Mouse (Mus musculus): Measurements from ENCODE around the gene 1520401A03Rik. TPM values are rescaled to one million over a fixed set of nuclear protein-coding genes. Genes with fewer than 3 reads are reported as not detected.

1520401A03Rik gene
- total and polyA plus RNA-seq, 3 experiments = 0.08 TPM; not detected in 2

GRCm38 (mm10) chr17:23682092-23682491 lies 40.5 kb downstream of the 1520401A03Rik start:
- no peak for TF ChIP-seq RAD21 (IDR thresholded peaks at IDR 0.05; ENCODE audit: low read depth, low read length)
- TF ChIP-seq UBTF (IDR thresholded peaks at IDR 0.05; ENCODE audit: low read depth, low read length) = no peak
- TF ChIP-seq TBP (conservative IDR thresholded peaks at IDR 0.05; ENCODE audit: low read depth, low read length) = no peak
- no peak for TF ChIP-seq ELF1 (IDR thresholded peaks at IDR 0.05; ENCODE audit: low read depth, low read length)
- no peak for TF ChIP-seq KAT2A (IDR thresholded peaks at IDR 0.05; ENCODE audit: insufficient replicate concordance, low read length)
- TF ChIP-seq POLR2AphosphoS2 (IDR thresholded peaks at IDR 0.05; ENCODE audit: low read depth, low read length) = no peak
- no peak for TF ChIP-seq SIN3A (IDR thresholded peaks at IDR 0.05; ENCODE audit: low read length)
- no peak for TF ChIP-seq TCF12 (IDR thresholded peaks at IDR 0.05; ENCODE audit: low read depth, low read length)
- TF ChIP-seq MEF2A (IDR thresholded peaks at IDR 0.05; ENCODE audit: borderline replicate concordance, low read depth, low read length) = no peak
- Histone ChIP-seq H3K9ac (ENCODE audit: insufficient read depth, low read depth) (no peak overlapping the region), H3K79me2 (replicated peaks; ENCODE audit: control insufficient read depth, extremely low read depth, insufficient read depth, poor library complexity, severe bottlenecking) (no peaks in the 10 kb centered on the region), H3K36me3 (replicated peaks in 1 of 2; ENCODE audit: control insufficient read depth in 1 of 2, insufficient read depth in 1 of 2, low read length in 1 of 2) (no peaks in the 10 kb centered on the region), H3K4me3 (replicated peaks in 1 of 3; ENCODE audit: low read depth in 2 of 3, low read length in 2 of 3, poor library complexity in 1 of 3) (no peak overlapping the region), H3K4me2 (ENCODE audit: insufficient read depth, low read depth, poor library complexity, severe bottlenecking) (no peak overlapping the region), H3K27ac (ENCODE audit: insufficient read depth, low read depth) (no peak overlapping the region), H3K9me3 (replicated peaks; ENCODE audit: low read length) (no peaks in the 10 kb centered on the region), H3K27me3 (replicated peaks) (peaks cover 82% of the 10 kb centered on the region), H3K4me1 (ENCODE audit: control insufficient read depth in 1 of 2, insufficient read depth in 2 of 2) (peaks cover 12 to 18% of the 10 kb centered on the region in 2 experiments; a peak in 3 of 4 replicates)
- in situ Hi-C loops (cut with MboI; ENCODE audit: low pct_ligation_motif_present, low pct_unique_long_range_greater_than_20kb, low sequenced_read_pairs) (no loop called here), dilution Hi-C loops (cut with MboI; ENCODE audit: extremely low pct_ligation_motif_present, extremely low pct_unique_long_range_greater_than_20kb, low sequenced_read_pairs) (no loop called here)
- DNase-seq (ENCODE audit: extremely low read depth) = no peak

GRCm38 (mm10) chr17:23681086-23681485 lies 41.5 kb downstream of the 1520401A03Rik start:
- no peak for DNase-seq (ENCODE audit: extremely low read depth)
- Histone ChIP-seq H3K4me3 (replicated peaks in 1 of 3; ENCODE audit: low read depth in 2 of 3, low read length in 2 of 3, poor library complexity in 1 of 3) (no peak overlapping the region), H3K9ac (ENCODE audit: insufficient read depth, low read depth) (no peak overlapping the region), H3K9me3 (replicated peaks; ENCODE audit: low read length) (no peaks in the 10 kb centered on the region), H3K4me2 (ENCODE audit: insufficient read depth, low read depth, poor library complexity, severe bottlenecking) (no peak overlapping the region), H3K27me3 (replicated peaks) (peaks cover 90% of the 10 kb centered on the region), H3K36me3 (replicated peaks in 1 of 2; ENCODE audit: control insufficient read depth in 1 of 2, insufficient read depth in 1 of 2, low read length in 1 of 2) (no peaks in the 10 kb centered on the region), H3K79me2 (replicated peaks; ENCODE audit: control insufficient read depth, extremely low read depth, insufficient read depth, poor library complexity, severe bottlenecking) (no peaks in the 10 kb centered on the region), H3K4me1 (ENCODE audit: control insufficient read depth in 1 of 2, insufficient read depth in 2 of 2) (peaks cover 18 to 28% of the 10 kb centered on the region in 2 experiments), H3K27ac (ENCODE audit: insufficient read depth, low read depth) (no peak overlapping the region)
- TF ChIP-seq SMC3 (IDR thresholded peaks at IDR 0.05; ENCODE audit: low read depth, low read length) (no peak), JUND (conservative IDR thresholded peaks at IDR 0.05; ENCODE audit: low read depth, low read length) (no peak), MEF2A (IDR thresholded peaks at IDR 0.05; ENCODE audit: borderline replicate concordance, low read depth, low read length) (no peak), RCOR1 (conservative IDR thresholded peaks at IDR 0.05; ENCODE audit: low read depth, low read length) (no peak)
- in situ Hi-C loops (cut with MboI; ENCODE audit: low pct_ligation_motif_present, low pct_unique_long_range_greater_than_20kb, low sequenced_read_pairs) (no loop called here), dilution Hi-C loops (cut with MboI; ENCODE audit: extremely low pct_ligation_motif_present, extremely low pct_unique_long_range_greater_than_20kb, low sequenced_read_pairs) (no loop called here)

DNA sequence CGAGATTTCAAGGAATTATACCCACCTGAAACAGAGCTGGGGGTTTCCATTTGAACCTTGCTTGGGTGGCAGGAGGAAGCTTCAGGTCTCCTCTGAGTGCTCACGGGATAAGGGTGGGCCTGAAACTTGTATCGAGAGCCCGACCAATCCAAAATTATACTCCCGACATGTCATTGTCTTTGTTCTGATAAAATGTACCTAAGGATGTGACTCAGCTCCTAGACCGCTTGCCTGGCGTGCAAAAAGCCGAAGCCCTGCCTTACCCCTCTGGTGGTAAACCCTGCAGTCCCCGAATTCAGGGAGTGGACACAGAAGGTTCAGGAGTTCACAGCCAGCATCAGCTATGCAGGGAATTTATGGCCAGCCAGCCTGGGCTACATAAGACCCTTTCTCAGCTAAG lies 42.2 kb downstream of the 1520401A03Rik start:
- peaks cover 85% of the 10 kb centered on the region for H3K27me3 ChIP-seq (replicated peaks)
- no peaks in the 10 kb centered on the region for H3K79me2 ChIP-seq (replicated peaks; ENCODE audit: control insufficient read depth, extremely low read depth, insufficient read depth, poor library complexity, severe bottlenecking)
- no peaks in the 10 kb centered on the region for H3K9me3 ChIP-seq (replicated peaks; ENCODE audit: low read length)
- no peak overlapping the region for H3K4me3 ChIP-seq (replicated peaks in 1 of 3; ENCODE audit: low read depth in 2 of 3, low read length in 2 of 3, poor library complexity in 1 of 3)
- H3K4me2 ChIP-seq (ENCODE audit: insufficient read depth, low read depth, poor library complexity, severe bottlenecking) = no peak overlapping the region
- no peaks in the 10 kb centered on the region for H3K36me3 ChIP-seq (replicated peaks in 1 of 2; ENCODE audit: control insufficient read depth in 1 of 2, insufficient read depth in 1 of 2, low read length in 1 of 2)
- dilution Hi-C loops (cut with MboI; ENCODE audit: extremely low pct_ligation_motif_present, extremely low pct_unique_long_range_greater_than_20kb, low sequenced_read_pairs) = no loop called here
- no peak overlapping the region for H3K27ac ChIP-seq (ENCODE audit: insufficient read depth, low read depth)
- peaks cover 18 to 35% of the 10 kb centered on the region in 2 experiments for H3K4me1 ChIP-seq (ENCODE audit: control insufficient read depth in 1 of 2, insufficient read depth in 2 of 2)
- no peak for TF ChIP-seq USF1 (IDR thresholded peaks at IDR 0.05; ENCODE audit: low read depth, low read length)
- no peak for TF ChIP-seq MAFK (IDR thresholded peaks at IDR 0.05; ENCODE audit: insufficient replicate concordance, low read length)
- TF ChIP-seq IRF4 (IDR thresholded peaks at IDR 0.05; ENCODE audit: low read depth, low read length) = no peak
- no peak for TF ChIP-seq CTCF (conservative IDR thresholded peaks at IDR 0.05 in 1 of 2, IDR thresholded peaks at IDR 0.05 in 1 of 2; ENCODE audit: low read depth in 2 of 2, low read length in 2 of 2)
- TF ChIP-seq MXI1 (IDR thresholded peaks at IDR 0.05; ENCODE audit: low read depth, low read length) = no peak
- no peak for TF ChIP-seq MAX (IDR thresholded peaks at IDR 0.05; ENCODE audit: low read length)
- in situ Hi-C loops (cut with MboI; ENCODE audit: low pct_ligation_motif_present, low pct_unique_long_range_greater_than_20kb, low sequenced_read_pairs) = no loop called here
- DNase-seq (ENCODE audit: extremely low read depth) = no peak
- no peak overlapping the region for H3K9ac ChIP-seq (ENCODE audit: insufficient read depth, low read depth)

Data from CH12.LX (cell line).